Mouse (Mus musculus): ENCODE results near the gene Ubl3. TPM values are rescaled to one million over a fixed set of nuclear protein-coding genes. Genes with fewer than 3 reads are reported as not detected.

The Ubl3 gene
- polyA plus RNA-seq, 1 experiment from 2014 or later, result 73.2 TPM

DNA sequence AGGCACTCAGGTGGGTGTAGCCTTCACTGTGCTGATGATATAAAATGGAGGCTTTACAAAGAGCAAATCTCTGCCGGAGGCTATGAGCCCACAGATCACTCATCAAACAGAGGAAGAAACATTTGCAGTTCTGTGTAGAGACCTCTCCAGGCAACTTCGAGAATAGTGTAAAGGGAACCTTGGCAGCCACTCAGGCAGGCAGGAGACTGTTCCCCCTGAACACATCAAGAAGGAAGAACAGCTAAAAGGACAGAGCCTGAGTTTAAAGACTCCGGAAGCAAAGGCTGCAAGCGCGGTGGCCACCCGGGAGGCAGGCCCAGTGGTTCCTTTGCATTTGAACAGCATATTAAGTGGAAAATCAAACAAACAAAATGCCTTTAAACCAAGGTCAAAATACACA is 2.2 kb downstream of the Ubl3 start:
- H3K4me1 ChIP-seq (ENCODE audit: control insufficient read depth, insufficient read depth, low read length), result peaks cover 38% of the 10 kb centered on the region
- 6% methylated on average over 6 of the region's 6 CpGs for WGBS
- ATAC-seq (ENCODE audit: low read depth), result no peak

DNA sequence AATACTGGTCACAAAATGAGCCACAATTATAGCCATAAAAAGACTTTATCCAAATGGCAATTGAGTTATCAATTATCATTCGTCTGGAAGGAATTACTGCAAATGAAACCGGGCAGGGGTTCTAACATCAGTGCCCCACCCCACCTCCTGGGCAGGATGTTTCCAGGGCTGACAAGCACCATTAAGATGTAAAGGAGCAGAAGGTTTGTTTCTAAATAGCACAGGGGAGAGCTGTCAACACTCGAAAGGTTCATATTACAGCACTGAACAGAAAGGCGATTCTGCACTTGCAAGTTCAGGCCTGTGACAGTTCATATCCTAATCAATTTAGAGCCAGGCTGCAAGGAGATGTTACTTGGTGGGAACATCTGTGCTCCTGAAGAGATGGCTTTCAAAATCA is 3.3 kb downstream of the Ubl3 start:
- no peak for ATAC-seq (ENCODE audit: low read depth)
- H3K4me1 ChIP-seq (ENCODE audit: control insufficient read depth, insufficient read depth, low read length), result peaks cover 31% of the 10 kb centered on the region
- peak; percentile 61 for DNase-seq (ENCODE audit: low spot score)
- no peaks in the 10 kb centered on the region for H3K9me3 ChIP-seq (ENCODE audit: control insufficient read depth, low read length)
- H3K4me2 ChIP-seq (ENCODE audit: low read depth, low read length), result peak overlapping the region; percentile 71
- H3K27ac ChIP-seq (replicated peaks; ENCODE audit: low read depth, low read length), result no peak overlapping the region
- 15% methylated on average over 4 of the region's 4 CpGs for WGBS
- peak overlapping the region; percentile 62 for H3K4me3 ChIP-seq (ENCODE audit: low read depth, low read length)
- no peaks in the 10 kb centered on the region for H3K27me3 ChIP-seq (replicated peaks; ENCODE audit: control insufficient read depth, insufficient read depth, low read length)
- 0 out of 2 replicates have a peak overlapping the region, but pooled peaks have one; percentile 30 for H3K9ac ChIP-seq (ENCODE audit: low read depth, low read length)
- no peaks in the 10 kb centered on the region for H3K36me3 ChIP-seq (ENCODE audit: control insufficient read depth, insufficient read depth, low read length)

More for the DNA sequence above, 2.2 kb downstream of the Ubl3 start:
- no peak overlapping the region; the same call in 1 of the 2 replicates for H3K27ac ChIP-seq (replicated peaks; ENCODE audit: low read depth, low read length)
- H3K4me3 ChIP-seq (ENCODE audit: low read depth, low read length), result peak overlapping the region; percentile 62
- H3K4me2 ChIP-seq (ENCODE audit: low read depth, low read length), result peak overlapping the region; percentile 71
- H3K9me3 ChIP-seq (ENCODE audit: control insufficient read depth, low read length), result no peaks in the 10 kb centered on the region
- no peaks in the 10 kb centered on the region for H3K27me3 ChIP-seq (replicated peaks; ENCODE audit: control insufficient read depth, insufficient read depth, low read length)
- no peaks in the 10 kb centered on the region for H3K36me3 ChIP-seq (ENCODE audit: control insufficient read depth, insufficient read depth, low read length)
- peak overlapping the region; percentile 89 for H3K9ac ChIP-seq (ENCODE audit: low read depth, low read length)
- DNase-seq (ENCODE audit: low spot score), result peak; percentile 65

- Histone ChIP-seq H3K4me2 (ENCODE audit: low read depth, low read length) (peak overlapping the region; percentile 23), H3K9ac (ENCODE audit: low read depth, low read length) (no peak overlapping the region), H3K9me3 (ENCODE audit: control insufficient read depth, low read length) (no peaks in the 10 kb centered on the region), H3K27ac (replicated peaks; ENCODE audit: low read depth, low read length) (no peak overlapping the region), H3K4me1 (ENCODE audit: control insufficient read depth, insufficient read depth, low read length) (peaks cover 30% of the 10 kb centered on the region), H3K4me3 (ENCODE audit: low read depth, low read length) (no peak overlapping the region), H3K36me3 (ENCODE audit: control insufficient read depth, insufficient read depth, low read length) (no peaks in the 10 kb centered on the region), H3K27me3 (replicated peaks; ENCODE audit: control insufficient read depth, insufficient read depth, low read length) (no peaks in the 10 kb centered on the region)
- WGBS, result 64% methylated on average over 9 of the region's 9 CpGs
- ATAC-seq (ENCODE audit: low read depth) (no peak), DNase-seq (ENCODE audit: low spot score) (no peak)
These were observed 4.0 kb downstream of the Ubl3 start for GRCm38 (mm10) chr5:148548568-148548967.

DNA sequence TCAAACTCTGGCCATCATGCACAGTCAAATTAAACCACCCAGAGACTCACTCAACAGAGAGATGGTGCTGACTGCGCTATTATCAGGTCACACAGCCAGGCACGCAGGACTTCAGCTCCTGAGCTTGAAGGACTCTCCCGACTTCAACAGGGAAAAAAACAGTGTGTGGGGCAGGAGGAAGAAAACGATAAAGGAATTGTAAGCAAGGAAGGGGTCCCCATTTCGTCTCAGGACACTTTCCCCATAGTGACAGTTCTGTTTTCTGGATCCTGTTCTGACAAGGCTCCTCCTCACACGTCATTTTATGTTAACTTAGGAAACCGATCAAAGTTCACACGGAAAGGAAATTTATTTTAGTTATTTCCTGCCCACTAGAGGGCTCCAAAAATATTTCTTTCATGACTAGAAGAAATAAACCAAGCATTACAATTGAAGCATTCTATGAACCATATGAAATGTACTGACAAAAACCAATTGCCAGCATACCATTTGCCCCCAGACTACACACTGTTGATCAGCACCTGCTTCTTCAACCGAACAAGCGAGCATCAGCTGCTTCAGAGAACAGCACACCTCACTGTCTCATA is 4.6 kb downstream of the Ubl3 start:
- H3K27ac ChIP-seq (replicated peaks; ENCODE audit: low read depth, low read length), result peak overlapping the region; percentile 29; the same call in 1 of the 2 replicates
- DNase-seq (ENCODE audit: low spot score), result peak; percentile 74
- peak overlapping the region; percentile 23 for H3K4me2 ChIP-seq (ENCODE audit: low read depth, low read length)
- ATAC-seq (ENCODE audit: low read depth), result no peak
- no peaks in the 10 kb centered on the region for H3K27me3 ChIP-seq (replicated peaks; ENCODE audit: control insufficient read depth, insufficient read depth, low read length)
- H3K9ac ChIP-seq (ENCODE audit: low read depth, low read length), result no peak overlapping the region
- H3K4me3 ChIP-seq (ENCODE audit: low read depth, low read length), result no peak overlapping the region
- H3K4me1 ChIP-seq (ENCODE audit: control insufficient read depth, insufficient read depth, low read length), result peaks cover 30% of the 10 kb centered on the region
- 32% methylated on average over 10 of the region's 10 CpGs for WGBS
- H3K9me3 ChIP-seq (ENCODE audit: control insufficient read depth, low read length), result no peaks in the 10 kb centered on the region
- H3K36me3 ChIP-seq (ENCODE audit: control insufficient read depth, insufficient read depth, low read length), result no peaks in the 10 kb centered on the region

DNA sequence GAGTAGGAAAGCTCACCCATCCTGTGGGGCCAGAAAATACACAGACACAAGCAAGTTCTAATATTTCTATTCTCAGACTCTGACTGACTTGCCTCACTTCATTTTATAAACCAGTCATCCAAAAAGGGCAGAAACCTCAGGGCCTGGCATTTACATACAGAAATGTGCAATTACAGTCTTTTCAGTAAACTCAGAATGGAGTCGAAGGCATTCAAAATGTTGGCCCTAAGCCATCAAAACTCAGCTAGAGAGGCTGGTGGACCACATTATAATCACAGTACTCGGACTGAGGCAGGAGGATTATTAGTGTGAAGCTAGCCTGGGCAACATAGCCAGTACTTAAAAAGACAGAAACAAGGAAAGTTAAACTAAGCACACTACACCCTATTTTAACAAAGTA is 5.6 kb downstream of the Ubl3 start:
- DNase-seq (ENCODE audit: low spot score) (peak; percentile 63), ATAC-seq (ENCODE audit: low read depth) (no peak)
- 39% methylated on average over 2 of the region's 2 CpGs for WGBS
- Histone ChIP-seq H3K4me2 (ENCODE audit: low read depth, low read length) (no peak overlapping the region), H3K4me3 (ENCODE audit: low read depth, low read length) (no peak overlapping the region), H3K36me3 (ENCODE audit: control insufficient read depth, insufficient read depth, low read length) (no peaks in the 10 kb centered on the region), H3K9me3 (ENCODE audit: control insufficient read depth, low read length) (no peaks in the 10 kb centered on the region), H3K9ac (ENCODE audit: low read depth, low read length) (no peak overlapping the region), H3K27me3 (replicated peaks; ENCODE audit: control insufficient read depth, insufficient read depth, low read length) (no peaks in the 10 kb centered on the region), H3K4me1 (ENCODE audit: control insufficient read depth, insufficient read depth, low read length) (peaks cover 30% of the 10 kb centered on the region), H3K27ac (replicated peaks; ENCODE audit: low read depth, low read length) (no peak overlapping the region; the same call in 1 of the 2 replicates)

DNA sequence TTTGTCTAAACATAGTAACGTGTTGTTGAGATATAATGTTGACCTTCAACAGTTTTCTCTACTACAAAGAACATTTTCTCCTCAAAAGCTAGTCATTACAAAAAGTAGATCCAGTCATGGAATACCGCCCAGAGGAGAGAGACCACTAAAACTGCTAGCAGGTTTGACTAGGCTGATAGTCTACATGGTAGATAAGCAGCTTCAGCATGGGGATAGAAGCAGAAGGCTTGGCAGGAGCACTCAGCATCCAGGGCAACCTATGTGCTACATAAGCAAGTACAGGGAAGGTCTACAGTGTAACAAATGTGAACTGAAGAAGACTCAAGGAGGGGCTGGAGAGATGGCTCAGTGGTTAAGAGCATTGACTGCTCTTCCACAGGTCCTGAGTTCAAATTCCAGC is 7.9 kb downstream of the Ubl3 start:
- Histone ChIP-seq H3K4me2 (ENCODE audit: low read depth, low read length) (no peak overlapping the region), H3K27me3 (replicated peaks; ENCODE audit: control insufficient read depth, insufficient read depth, low read length) (no peaks in the 10 kb centered on the region), H3K4me1 (ENCODE audit: control insufficient read depth, insufficient read depth, low read length) (peaks cover 24% of the 10 kb centered on the region), H3K27ac (replicated peaks; ENCODE audit: low read depth, low read length) (no peak overlapping the region), H3K9me3 (ENCODE audit: control insufficient read depth, low read length) (no peaks in the 10 kb centered on the region), H3K36me3 (ENCODE audit: control insufficient read depth, insufficient read depth, low read length) (no peaks in the 10 kb centered on the region), H3K9ac (ENCODE audit: low read depth, low read length) (no peak overlapping the region), H3K4me3 (ENCODE audit: low read depth, low read length) (no peak overlapping the region)
- no peak for DNase-seq (ENCODE audit: low spot score)
- WGBS, result 90% methylated on average over 2 of the region's 2 CpGs
- ATAC-seq (ENCODE audit: low read depth), result no peak

DNA sequence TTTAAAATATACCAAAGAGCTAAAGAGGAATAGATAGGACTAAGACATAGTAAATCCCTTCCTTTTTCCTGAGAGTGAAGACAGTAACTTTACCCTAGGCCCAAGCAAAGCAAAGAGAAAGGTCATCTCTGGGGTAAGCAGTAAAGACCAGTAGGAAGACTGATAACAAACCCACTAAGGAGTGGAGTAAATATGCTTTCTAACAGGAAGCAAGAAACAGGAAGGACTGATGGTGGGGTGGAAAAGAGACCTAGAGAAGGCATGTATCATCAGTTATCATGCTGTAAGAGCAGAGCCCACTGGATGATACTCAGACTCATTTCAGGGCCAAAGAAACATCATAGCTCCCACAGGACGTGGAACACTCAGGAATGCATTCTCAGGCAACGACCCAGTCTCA is 10.4 kb downstream of the Ubl3 start:
- peaks cover 5% of the 10 kb centered on the region; the same call in 1 of the 2 replicates for H3K4me1 ChIP-seq (ENCODE audit: control insufficient read depth, insufficient read depth, low read length)
- 35% methylated on average over 2 of the region's 2 CpGs for WGBS

GRCm38 (mm10) chr5:148535669-148536430 is 16.7 kb downstream of the Ubl3 start:
- WGBS, result 71% methylated on average over 4 of the region's 4 CpGs
- H3K27ac ChIP-seq (replicated peaks; ENCODE audit: low read depth, low read length), result no peak overlapping the region

More for the DNA sequence above, 10.4 kb downstream of the Ubl3 start:
- ATAC-seq (ENCODE audit: low read depth) (no peak), DNase-seq (ENCODE audit: low spot score) (no peak)
- H3K27ac ChIP-seq (replicated peaks; ENCODE audit: low read depth, low read length), result no peak overlapping the region
- no peak overlapping the region for H3K4me2 ChIP-seq (ENCODE audit: low read depth, low read length)
- no peaks in the 10 kb centered on the region for H3K27me3 ChIP-seq (replicated peaks; ENCODE audit: control insufficient read depth, insufficient read depth, low read length)
- no peak overlapping the region for H3K4me3 ChIP-seq (ENCODE audit: low read depth, low read length)
- H3K9ac ChIP-seq (ENCODE audit: low read depth, low read length), result no peak overlapping the region
- no peaks in the 10 kb centered on the region for H3K9me3 ChIP-seq (ENCODE audit: control insufficient read depth, low read length)
- no peaks in the 10 kb centered on the region for H3K36me3 ChIP-seq (ENCODE audit: control insufficient read depth, insufficient read depth, low read length)

More at GRCm38 (mm10) chr5:148535669-148536430, 16.7 kb downstream of the Ubl3 start:
- Histone ChIP-seq H3K4me1 (ENCODE audit: control insufficient read depth, insufficient read depth, low read length) (peaks cover 10% of the 10 kb centered on the region), H3K4me3 (ENCODE audit: low read depth, low read length) (no peak overlapping the region), H3K9ac (ENCODE audit: low read depth, low read length) (no peak overlapping the region), H3K4me2 (ENCODE audit: low read depth, low read length) (no peak overlapping the region), H3K27me3 (replicated peaks; ENCODE audit: control insufficient read depth, insufficient read depth, low read length) (no peaks in the 10 kb centered on the region), H3K36me3 (ENCODE audit: control insufficient read depth, insufficient read depth, low read length) (no peaks in the 10 kb centered on the region), H3K9me3 (ENCODE audit: control insufficient read depth, low read length) (no peaks in the 10 kb centered on the region)
- ATAC-seq (ENCODE audit: low read depth), result no peak
- no peak for DNase-seq (ENCODE audit: low spot score)
